Mouse (Mus musculus) cortical plate, adult 2 months (tissue): ENCODE measurements around the gene Ccdc191. TPM values are rescaled to one million over a fixed set of nuclear protein-coding genes. Genes with fewer than 3 reads are reported as not detected.

ENCODE experiments used
- H3K27ac ChIP-seq: fragments of 200-500 bp; 2 replicates; pipeline ENCODE4 v1.5.1; 2012; ENCODE audit warnings: low read length, control low read depth, inconsistent platforms; ENCODE audit not compliant: insufficient read depth
- H3K4me1 ChIP-seq: fragments of 200-500 bp; 2 replicates; pipeline ENCODE4 v1.6.1; 2011; ENCODE audit warnings: low read length; ENCODE audit not compliant: control insufficient read depth, insufficient read depth
- H3K4me3 ChIP-seq: fragments of 200-500 bp; 2 replicates; pipeline ENCODE4 v1.5.1; 2011; ENCODE audit warnings: mild to moderate bottlenecking, low read length, control low read depth; ENCODE audit not compliant: insufficient read depth
- CTCF ChIP-seq: fragments of 200-500 bp; IDR thresholded peaks from 2 replicates; pipeline ENCODE4 v1.5.1; 2011; ENCODE audit warnings: mild to moderate bottlenecking, control low read depth, low read length; ENCODE audit not compliant: insufficient read depth; ENCODE audit errors: extremely low read depth
- POLR2A ChIP-seq: fragments of 200-500 bp; IDR thresholded peaks from 2 replicates; pipeline ENCODE4 v1.6.1; 2011; ENCODE audit warnings: mild to moderate bottlenecking, low read length, control low read depth; ENCODE audit not compliant: insufficient read depth; ENCODE audit errors: extremely low read depth
- polyA plus RNA-seq: library from polyadenylated mRNA; depleted of rRNA; stranded (reverse); fragments of >200 nt; gene quantifications from 2 replicates; pipeline ENCODE4 v1.2.3, GENCODE M21; 2012

Ccdc191 gene
- polyA plus RNA-seq, 1 experiment = 5.2 TPM

DNA sequence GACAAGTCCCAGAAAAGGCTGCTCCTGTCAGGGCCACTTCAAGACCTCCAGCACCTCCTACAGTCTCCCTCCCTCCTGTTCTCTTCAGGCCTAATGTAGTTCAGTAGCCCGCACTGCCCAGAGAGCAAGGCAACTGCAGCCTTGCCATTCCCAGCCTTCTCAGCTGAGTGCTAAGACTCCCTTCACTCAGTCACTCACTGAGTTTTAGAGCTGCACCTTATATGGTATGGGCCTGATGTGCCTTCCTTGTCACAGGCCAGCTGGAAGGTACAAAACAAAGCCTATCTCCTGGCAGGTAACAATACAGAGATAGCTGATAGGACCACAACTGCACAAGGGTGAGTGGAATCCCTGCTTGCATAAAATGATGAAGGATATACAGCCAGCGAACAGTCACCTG lies 82.8 kb downstream of the Ccdc191 start:
- Histone ChIP-seq H3K27ac (no peak overlapping the region), H3K4me3 (no peak overlapping the region), H3K4me1 (peaks cover 6% of the 10 kb centered on the region)
- TF ChIP-seq CTCF (no peak), POLR2A (no peak)

DNA sequence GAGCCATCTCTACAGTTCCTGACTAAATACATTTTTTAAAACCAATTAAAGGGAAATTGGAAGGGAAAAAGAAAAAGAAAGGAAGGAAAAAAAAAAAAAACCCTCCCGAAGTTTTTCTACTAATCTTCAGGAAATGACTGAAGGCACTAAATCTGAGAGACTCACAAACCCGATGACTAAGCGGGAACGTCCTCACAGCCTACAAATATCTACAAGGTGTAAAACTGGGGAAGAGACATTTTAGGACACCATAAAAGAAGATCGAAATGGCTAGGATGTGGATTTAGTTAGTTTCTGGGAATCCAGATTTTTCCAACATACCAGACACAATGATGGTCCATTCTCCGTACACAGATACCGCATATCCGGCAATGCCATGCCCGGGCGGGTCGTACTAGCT lies 83.5 kb downstream of the Ccdc191 start:
- TF ChIP-seq CTCF = no peak
- TF ChIP-seq POLR2A = no peak
- H3K4me1 ChIP-seq = peaks cover 7% of the 10 kb centered on the region
- H3K27ac ChIP-seq = no peak overlapping the region
- no peak overlapping the region for H3K4me3 ChIP-seq

DNA sequence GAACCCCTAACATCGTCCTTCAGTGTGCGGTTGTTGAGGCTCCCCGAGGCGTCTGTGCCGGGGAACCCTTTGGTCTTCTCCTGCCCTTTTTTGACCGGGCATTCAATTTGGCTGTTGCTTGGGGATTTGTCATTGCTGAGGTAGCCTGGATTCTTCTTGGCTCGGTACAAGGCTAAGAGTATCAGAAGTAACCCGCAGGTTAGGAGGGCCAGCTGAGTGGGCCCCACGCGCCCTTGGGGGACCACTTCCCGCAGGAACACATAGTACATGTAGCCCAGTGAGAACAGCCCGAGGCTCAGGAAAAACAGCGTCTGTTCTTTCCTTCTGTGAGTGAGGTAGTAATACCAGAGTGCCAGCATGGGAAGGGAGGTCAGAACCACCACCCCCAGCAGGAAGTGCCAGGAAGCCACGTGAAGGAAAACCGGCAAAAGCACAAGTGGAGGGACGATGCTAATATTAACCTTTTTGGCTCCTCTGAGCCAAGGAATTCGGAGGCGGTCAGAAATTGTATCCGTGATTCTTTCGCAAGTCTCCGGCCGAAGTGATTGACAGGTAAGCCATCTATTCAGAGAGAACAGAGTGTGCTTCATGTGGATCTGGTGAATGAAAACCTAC lies 84.1 kb downstream of the Ccdc191 start:
- H3K4me3 ChIP-seq = no peak overlapping the region
- no peak overlapping the region for H3K27ac ChIP-seq
- peaks cover 7% of the 10 kb centered on the region for H3K4me1 ChIP-seq
- TF ChIP-seq POLR2A (no peak), CTCF (no peak)

DNA sequence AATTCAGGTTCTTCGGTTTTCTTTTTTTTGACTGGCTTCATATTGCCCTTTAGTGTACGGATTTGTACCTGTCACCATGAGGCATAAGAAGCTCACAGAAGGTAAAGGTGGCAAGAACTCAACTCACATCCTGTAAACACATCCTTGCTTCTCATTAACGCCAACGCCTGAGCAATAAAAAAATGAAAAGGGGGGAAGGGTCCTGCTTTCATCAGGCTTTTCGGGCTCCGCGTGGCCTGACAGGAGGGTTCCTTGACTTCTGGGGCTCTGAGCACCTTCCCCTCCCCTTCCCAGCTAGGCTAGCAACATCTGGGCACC lies 89.4 kb downstream of the Ccdc191 start:
- H3K4me3 ChIP-seq = peak overlapping the region; percentile 83
- H3K27ac ChIP-seq = peak overlapping the region; percentile 88
- TF ChIP-seq CTCF (no peak), POLR2A (no peak)
- peaks cover 2% of the 10 kb centered on the region; the same call in 1 of the 2 replicates for H3K4me1 ChIP-seq

DNA sequence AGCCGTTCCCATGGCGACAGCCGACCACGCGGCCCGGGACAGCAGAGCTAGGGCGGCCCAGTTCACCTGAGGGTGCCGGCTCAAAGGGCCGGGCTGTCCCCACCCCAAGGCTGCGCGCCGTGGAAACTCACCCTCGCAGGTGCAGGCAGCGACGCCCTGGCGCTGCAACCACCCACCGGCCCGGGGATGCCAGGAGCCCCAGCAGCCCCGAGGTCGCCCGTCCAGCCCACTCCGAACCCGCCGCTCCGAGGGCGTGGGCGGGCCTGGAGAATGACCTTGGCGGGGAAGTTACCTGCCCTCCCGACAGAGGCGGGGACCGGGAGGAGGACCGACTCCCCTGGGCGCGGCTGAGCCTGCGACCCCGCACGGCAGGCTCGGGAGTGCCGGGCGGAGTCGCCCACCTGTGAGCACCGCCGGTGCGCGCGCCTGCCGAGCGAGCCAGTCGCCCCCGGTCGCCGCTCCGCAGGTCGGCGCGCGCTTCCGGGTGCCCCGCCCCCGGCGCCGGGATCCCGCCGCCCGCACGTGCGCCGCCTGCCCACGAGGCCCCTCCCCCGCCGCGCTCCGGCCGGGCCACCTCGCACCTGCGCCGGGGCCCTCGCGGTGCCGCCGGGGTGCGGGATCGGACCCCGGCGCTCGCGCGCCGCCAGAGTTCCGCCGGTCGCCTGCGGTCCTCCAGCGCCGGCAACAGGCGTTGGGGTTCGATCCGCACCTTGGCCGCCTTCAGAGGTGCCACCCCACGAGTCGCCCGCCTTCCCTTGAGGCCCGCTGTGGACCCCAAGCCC lies 89.9 kb downstream of the Ccdc191 start, which contains the start of gene Zdhhc23:
Gene Zdhhc23 (minus strand): TSS at position 464 of the 782 bp plus-strand sequence.
- H3K4me3 ChIP-seq = peak within 1 kb of the TSS; percentile 83
- H3K27ac ChIP-seq = peak within 1 kb of the TSS; percentile 88
- TF ChIP-seq CTCF (no peak), POLR2A (no peak)
- 0 out of 2 replicates have a peak, but pooled peaks cover 2% of the 10 kb centered on the region for H3K4me1 ChIP-seq

DNA sequence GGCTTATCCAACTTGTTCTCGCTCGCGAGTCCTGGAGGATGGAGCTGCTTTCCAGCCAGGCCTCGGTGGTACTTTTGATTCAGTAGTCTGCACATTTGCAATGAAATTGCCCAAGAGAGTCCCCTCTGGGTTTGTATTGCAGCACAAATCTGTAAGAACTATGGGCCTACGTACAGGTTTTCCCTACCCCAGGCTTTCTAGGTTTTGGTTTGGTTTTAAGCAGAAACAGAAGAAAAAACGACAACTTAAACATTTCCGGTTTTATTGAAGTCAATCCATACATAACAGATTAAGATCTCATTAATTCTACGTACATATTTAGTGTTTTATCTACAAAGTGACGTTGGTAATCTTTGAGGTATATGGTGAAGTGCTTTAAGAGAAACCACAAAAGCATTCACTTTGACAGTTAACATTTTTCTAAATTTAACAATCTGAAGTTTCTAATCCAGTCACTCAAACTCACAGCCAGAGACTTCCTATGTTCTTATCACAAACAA lies 90.6 kb downstream of the Ccdc191 start:
- Histone ChIP-seq H3K4me1 (0 out of 2 replicates have a peak, but pooled peaks cover 2% of the 10 kb centered on the region), H3K27ac (no peak overlapping the region), H3K4me3 (peak overlapping the region; percentile 83)
- TF ChIP-seq POLR2A = no peak
- no peak for TF ChIP-seq CTCF

DNA sequence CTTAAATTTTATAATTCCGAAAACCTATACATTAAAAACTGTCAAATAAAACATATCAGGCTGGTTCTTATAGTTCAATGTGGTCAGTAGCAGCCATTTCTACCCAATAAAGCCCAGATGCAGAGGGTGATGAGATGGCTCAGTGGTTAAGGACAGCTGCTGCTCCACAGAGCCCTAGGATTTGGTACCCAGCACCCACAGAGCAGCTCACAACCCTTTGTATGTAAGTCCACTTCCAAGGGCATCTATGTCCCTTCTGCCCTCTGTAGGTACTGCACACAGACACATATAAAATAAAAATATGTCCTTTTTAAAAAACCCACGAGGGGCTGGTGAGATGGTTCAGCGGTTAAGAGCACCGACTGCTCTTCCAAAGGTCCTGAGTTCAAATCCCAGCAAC lies 96.7 kb downstream of the Ccdc191 start:
- H3K4me3 ChIP-seq = no peak overlapping the region
- no peak for TF ChIP-seq CTCF
- no peak for TF ChIP-seq POLR2A
- no peak overlapping the region for H3K27ac ChIP-seq
- no peaks in the 10 kb centered on the region for H3K4me1 ChIP-seq

DNA sequence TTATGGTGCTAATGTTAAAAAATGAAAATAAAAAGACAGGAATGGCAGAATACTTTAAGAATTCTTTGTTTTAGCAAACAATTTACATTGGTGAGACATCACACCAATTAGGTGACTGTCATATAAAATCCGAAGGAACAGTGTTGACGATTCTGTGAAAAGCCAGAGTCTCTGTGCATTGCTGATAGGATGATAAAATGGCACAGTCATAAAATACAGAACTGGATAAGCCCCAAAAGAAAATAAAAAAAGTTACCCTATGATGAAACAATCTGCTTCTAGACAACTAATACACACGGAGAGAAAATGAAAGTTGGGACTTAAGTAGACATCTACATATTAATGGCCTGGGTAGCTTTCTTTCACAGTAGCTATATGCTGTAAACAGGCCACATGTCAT lies 105.0 kb downstream of the Ccdc191 start:
- TF ChIP-seq POLR2A (no peak), CTCF (no peak)
- Histone ChIP-seq H3K4me3 (no peak overlapping the region), H3K27ac (no peak overlapping the region), H3K4me1 (no peaks in the 10 kb centered on the region)

DNA sequence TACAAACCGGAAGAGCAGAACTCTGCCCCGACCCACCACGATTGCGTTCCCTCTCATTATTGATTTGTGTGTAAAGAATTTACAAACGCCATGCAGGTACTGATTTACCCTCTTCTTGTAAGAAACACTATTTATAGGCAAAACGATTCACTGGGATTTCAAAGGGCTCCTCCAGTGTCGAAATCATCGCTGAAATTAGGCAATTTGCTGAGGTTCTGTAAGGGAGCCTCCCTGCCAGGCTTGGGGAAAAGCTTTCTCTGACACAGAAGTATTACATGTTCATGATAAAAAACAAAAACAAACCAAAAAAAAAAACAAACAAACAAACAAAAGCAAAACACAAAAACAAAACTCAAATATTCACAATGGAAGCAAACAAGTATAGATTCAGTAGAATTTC lies 109.5 kb downstream of the Ccdc191 start:
- Histone ChIP-seq H3K4me3 (no peak overlapping the region), H3K27ac (no peak overlapping the region), H3K4me1 (no peaks in the 10 kb centered on the region)
- TF ChIP-seq POLR2A = no peak
- TF ChIP-seq CTCF = no peak

DNA sequence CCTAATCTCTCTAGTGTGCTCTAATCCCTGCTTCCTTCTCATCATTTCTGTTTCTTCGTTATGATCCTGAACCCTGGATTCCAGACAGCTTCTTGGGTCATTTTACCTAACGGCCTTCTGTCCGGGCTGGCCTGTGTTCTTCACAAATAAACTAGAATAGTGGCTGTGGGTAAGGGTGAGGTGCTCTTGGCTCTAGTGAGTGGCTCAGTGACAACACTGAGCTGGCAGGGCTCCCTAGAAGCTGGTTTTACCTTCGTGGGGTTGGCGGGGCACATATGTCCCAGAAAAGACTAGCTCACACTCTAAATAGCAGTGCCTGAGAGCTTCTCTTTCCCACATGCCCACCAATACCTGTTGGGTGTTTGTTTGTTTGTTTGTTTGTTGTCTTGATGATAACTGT lies 109.9 kb downstream of the Ccdc191 start:
- TF ChIP-seq POLR2A (no peak), CTCF (no peak)
- Histone ChIP-seq H3K4me1 (no peaks in the 10 kb centered on the region), H3K27ac (no peak overlapping the region), H3K4me3 (no peak overlapping the region)
